In genomic region chr5:101825111-101825911, GRCm38 (mm10) we compare ENCODE assay signal across 10 mouse cellular contexts.
A peak's percentile ranks its signal among the peaks of the same experiment; 100 is the strongest.
DNase-seq lines count a peak whose midpoint lies in the region; ATAC-seq and TF ChIP-seq lines count a peak whose summit lies in the region.
"Had no signal": no experiment of that assay in that cellular context is flagged by ENCODE, and none has a peak within 500 bp of the region (broad histone marks: within the 10 kb centered on the region; RNA-seq: fewer than 3 reads in every experiment).

No protein-coding gene starts in this region.

- no peak overlapping the region for H3K9ac ChIP-seq in midbrain, embryonic 12.5 days (replicated peaks)
- no peak overlapping the region for H3K9ac ChIP-seq in midbrain, postnatal 0 days (replicated peaks; ENCODE audit: low read length, poor library complexity, severe bottlenecking)
- H3K9ac ChIP-seq in hindbrain, embryonic 16.5 days (ENCODE audit: low read depth, low read length) = no peak overlapping the region

- ATAC-seq in midbrain, embryonic 12.5 days (ENCODE audit: low FRiP score, low read depth) = peak; percentile 10; the same call in 1 of the 2 replicates
- ATAC-seq in midbrain, postnatal 0 days (ENCODE audit: low FRiP score) = no peak
- ATAC-seq in hindbrain, embryonic 16.5 days = peak; percentile 18; the same call in 1 of the 2 replicates

- H3K9me3 ChIP-seq in midbrain, embryonic 12.5 days = no peaks in the 10 kb centered on the region
- no peaks in the 10 kb centered on the region for H3K9me3 ChIP-seq in midbrain, postnatal 0 days (ENCODE audit: low read length)
- no peaks in the 10 kb centered on the region for H3K9me3 ChIP-seq in hindbrain, embryonic 16.5 days (ENCODE audit: control insufficient read depth, low read length)

- no peaks in the 10 kb centered on the region for H3K36me3 ChIP-seq in midbrain, embryonic 12.5 days
- peaks cover 5% of the 10 kb centered on the region; the same call in 1 of the 2 replicates for H3K36me3 ChIP-seq in midbrain, postnatal 0 days (ENCODE audit: insufficient read depth, low read length)
- no peaks in the 10 kb centered on the region for H3K36me3 ChIP-seq in hindbrain, embryonic 16.5 days (ENCODE audit: control insufficient read depth, insufficient read depth, low read length)

- 0 out of 2 replicates have a peak overlapping the region, but pooled peaks have one; percentile 31 for H3K27ac ChIP-seq in midbrain, embryonic 12.5 days (replicated peaks)
- H3K27ac ChIP-seq in midbrain, postnatal 0 days (ENCODE audit: low read depth, low read length) = no peak overlapping the region
- H3K27ac ChIP-seq in hindbrain, embryonic 16.5 days (ENCODE audit: low read depth, low read length) = no peak overlapping the region

- peak; percentile 38 to 60 for DNase-seq in frontal cortex, adult 2 months (ENCODE audit: extremely low spot score in 1 of 2, low spot score in 1 of 2)
- DNase-seq in frontal cortex, postnatal 25 days (ENCODE audit: low spot score in 2 of 2) = no peak
- no peak for DNase-seq in midbrain, postnatal 0 days (ENCODE audit: low spot score)
- DNase-seq in retina, postnatal 1 day = peak; percentile 48
- DNase-seq in cerebellum, adult 9-11 months = no peak
- no peak for DNase-seq in spleen, postnatal 4 days (ENCODE audit: low spot score in 2 of 2)
- DNase-seq: heart, postnatal 14 days; left cerebral cortex, postnatal 4 days had no signal

- peaks cover 20% of the 10 kb centered on the region for H3K4me1 ChIP-seq in midbrain, embryonic 12.5 days
- peaks cover 3% of the 10 kb centered on the region; the same call in 1 of the 2 replicates for H3K4me1 ChIP-seq in midbrain, postnatal 0 days (ENCODE audit: insufficient read depth, low read length)
- peaks cover 6% of the 10 kb centered on the region for H3K4me1 ChIP-seq in hindbrain, embryonic 16.5 days (ENCODE audit: control insufficient read depth, insufficient read depth, low read depth, low read length)

- peaks cover 21% of the 10 kb centered on the region for H3K27me3 ChIP-seq in midbrain, embryonic 12.5 days
- peaks cover 6% of the 10 kb centered on the region; the same call in 1 of the 2 replicates for H3K27me3 ChIP-seq in midbrain, postnatal 0 days (ENCODE audit: insufficient read depth, low read length)
- peaks cover 2% of the 10 kb centered on the region; the same call in 1 of the 2 replicates for H3K27me3 ChIP-seq in hindbrain, embryonic 16.5 days (replicated peaks; ENCODE audit: control insufficient read depth, insufficient read depth, low read length)

- no peak for TF ChIP-seq CTCF in midbrain, postnatal 0 days (IDR thresholded peaks at IDR 0.05)

- WGBS in midbrain, embryonic 12.5 days = 15% methylated on average over 13 of the region's 13 CpGs
- 20% methylated on average over 13 of the region's 13 CpGs for WGBS in midbrain, postnatal 0 days
- WGBS in hindbrain, embryonic 16.5 days = 21% methylated on average over 13 of the region's 13 CpGs

- peak overlapping the region; percentile 11; the same call in 1 of the 2 replicates for H3K4me2 ChIP-seq in midbrain, embryonic 12.5 days (replicated peaks)
- H3K4me2 ChIP-seq in midbrain, postnatal 0 days (ENCODE audit: low read depth, low read length, poor library complexity, severe bottlenecking) = no peak overlapping the region
- no peak overlapping the region for H3K4me2 ChIP-seq in hindbrain, embryonic 16.5 days (ENCODE audit: low read length)

- H3K4me3 ChIP-seq in midbrain, embryonic 12.5 days = no peak overlapping the region
- no peak overlapping the region for H3K4me3 ChIP-seq in midbrain, postnatal 0 days (ENCODE audit: low read depth, low read length)
- no peak overlapping the region for H3K4me3 ChIP-seq in hindbrain, embryonic 16.5 days (ENCODE audit: low read length)

Comparison
In these comparisons a context has a peak if more than half of its experiments do, and no peak if none do; other contexts are left out.
1. DNase-seq: peak in frontal cortex, adult 2 months (2 of 2) and retina, postnatal 1 day (single experiment); none in frontal cortex, postnatal 25 days (0 of 2), midbrain, postnatal 0 days (single experiment), cerebellum, adult 9-11 months (single experiment) and spleen, postnatal 4 days (0 of 2).